Mouse (Mus musculus): ENCODE measurements around the gene Fdx1.

The Fdx1 gene

DNA sequence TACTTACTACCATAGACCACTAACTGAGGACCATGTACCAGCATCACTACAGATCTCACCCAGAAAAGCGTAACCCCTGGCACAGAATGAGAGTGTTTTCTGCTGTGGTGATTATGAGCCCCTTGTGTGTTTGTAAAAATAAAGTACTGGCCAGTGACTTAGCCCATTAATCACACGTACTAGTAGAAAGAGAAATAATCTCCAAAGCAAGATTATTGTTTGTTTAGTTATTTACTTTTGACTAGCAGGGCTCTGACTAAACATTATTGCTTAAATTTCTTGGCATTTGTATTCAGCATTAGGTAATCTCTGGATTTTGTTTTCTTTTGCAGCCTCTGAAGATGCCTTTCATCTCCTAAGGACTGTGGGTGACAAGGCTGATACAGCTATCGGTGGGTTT lies 55.1 kb downstream of the Fdx1 start:
- DNase-seq (ENCODE audit: low read depth, low spot score), result no peak

DNA sequence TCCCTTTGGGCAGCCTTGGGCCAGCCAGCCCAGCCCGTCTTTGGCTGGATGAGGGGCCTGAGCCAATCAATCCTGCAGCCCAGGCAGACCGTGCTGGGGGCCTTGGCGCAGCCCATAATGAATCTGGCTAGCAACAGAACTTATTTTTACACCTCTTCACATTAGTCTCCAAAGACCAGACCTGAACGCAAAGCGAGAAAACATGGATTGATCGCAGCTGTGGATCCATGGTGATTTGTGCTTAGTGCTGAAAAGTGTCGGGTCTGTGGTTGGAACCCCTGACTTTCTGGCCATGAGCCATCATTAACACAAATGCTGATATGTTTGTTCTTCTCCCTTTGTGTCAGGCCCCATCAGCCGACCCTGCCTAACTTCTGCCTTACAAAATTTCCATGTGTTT lies 56.4 kb downstream of the Fdx1 start:
- no peak for DNase-seq (ENCODE audit: low read depth, low spot score)
